Mouse (Mus musculus) ES-Bruce4 (cell line): ENCODE measurements around the gene Tmem216.

ENCODE experiments used
- EP300 ChIP-seq: IDR thresholded peaks from 2 replicates; pipeline ENCODE4 v1.6.1; 2011; ENCODE audit warnings: low read depth, low read length; ENCODE audit not compliant: insufficient read depth
- POLR2A ChIP-seq: IDR thresholded peaks from one replicate; pipeline ENCODE4 v1.8.1; 2011; ENCODE audit warnings: low read length; ENCODE audit not compliant: insufficient read depth

GRCm38 (mm10) chr19:10562351-10562750 is 6.3 kb upstream of the Tmem216 start:
- no peak for TF ChIP-seq POLR2A
- TF ChIP-seq EP300: no peak
